Mouse (Mus musculus) liver, postnatal 0 days (tissue): ENCODE results near the gene Fam240a.

ENCODE experiments used
- CTCF ChIP-seq: sonication (generic); IDR thresholded peaks from 2 replicates; pipeline ENCODE4 v1.5.1; 2016; ENCODE audit warnings: antibody characterized with exemption, low read depth
- EP300 ChIP-seq: IDR thresholded peaks from 2 replicates; pipeline ENCODE4 v1.6.1; 2016; ENCODE audit warnings: antibody characterized with exemption, low read depth, mild to moderate bottlenecking

GRCm38 (mm10) chr9:110955962-110956361, 39.3 kb upstream of the Fam240a start:
- TF ChIP-seq CTCF (no peak), EP300 (no peak)
